Mouse (Mus musculus) neural tube, embryonic 15.5 days (tissue): ENCODE data around the gene Rcan2. TPM values are rescaled to one million over a fixed set of nuclear protein-coding genes. Genes with fewer than 3 reads are reported as not detected.

Source experiments
- ATAC-seq: fragments of 200-750 bp; cut with Nextera tagmentation; 2 replicates; pipeline ENCODE4 v1.8.0; 2017; ENCODE audit warnings: mild to moderate bottlenecking, moderate TSS enrichment, moderate library complexity; ENCODE audit not compliant: low FRiP score
- H3K27ac ChIP-seq: fragments of 300-500 bp; sonication (generic); replicated peaks from 2 replicates; pipeline ENCODE4 v1.5.1; 2015; ENCODE audit warnings: mild to moderate bottlenecking, inconsistent platforms
- H3K27me3 ChIP-seq: fragments of 300-500 bp; sonication (generic); replicated peaks from 2 replicates; pipeline ENCODE4 v1.6.1; 2015; ENCODE audit warnings: inconsistent platforms
- H3K36me3 ChIP-seq: fragments of 300-500 bp; sonication (generic); 2 replicates; pipeline ENCODE4 v1.6.1; 2015; ENCODE audit warnings: inconsistent platforms
- H3K4me1 ChIP-seq: fragments of 300-500 bp; sonication (generic); 2 replicates; pipeline ENCODE4 v1.6.1; 2015; ENCODE audit warnings: inconsistent platforms
- H3K4me2 ChIP-seq: fragments of 300-500 bp; sonication (generic); 2 replicates; pipeline ENCODE4 v1.6.1; 2015; ENCODE audit warnings: inconsistent platforms, mild to moderate bottlenecking, moderate library complexity
- H3K4me3 ChIP-seq: fragments of 300-500 bp; sonication (generic); replicated peaks from 2 replicates; pipeline ENCODE4 v1.5.1; 2015; ENCODE audit warnings: mild to moderate bottlenecking, inconsistent platforms
- H3K9ac ChIP-seq: fragments of 300-500 bp; sonication (generic); replicated peaks from 2 replicates; pipeline ENCODE4 v1.6.1; 2015; ENCODE audit warnings: mild to moderate bottlenecking, inconsistent platforms
- H3K9me3 ChIP-seq: fragments of 300-500 bp; sonication (generic); replicated peaks from 2 replicates; pipeline ENCODE4 v1.6.1; 2016; ENCODE audit warnings: inconsistent platforms
- WGBS: fragments of 180-500 bp; shearing (Covaris S2); methylation state at CpG from one replicate; pipeline ENCODE4 v1.1.7; 2015; ENCODE audit warnings: mixed read lengths; 5-methylcytosine and 5-hydroxymethylcytosine counted together
- polyA plus RNA-seq: library from polyadenylated mRNA; unstranded; fragments of >200 nt; fragmentation: Nextera tagmentation; extraction: Ambion mirVana; gene quantifications from 2 replicates; pipeline ENCODE4 v1.2.1, GENCODE M21; 2015

The Rcan2 gene
- polyA plus RNA-seq: 118 and 139 TPM in 2 replicates

DNA sequence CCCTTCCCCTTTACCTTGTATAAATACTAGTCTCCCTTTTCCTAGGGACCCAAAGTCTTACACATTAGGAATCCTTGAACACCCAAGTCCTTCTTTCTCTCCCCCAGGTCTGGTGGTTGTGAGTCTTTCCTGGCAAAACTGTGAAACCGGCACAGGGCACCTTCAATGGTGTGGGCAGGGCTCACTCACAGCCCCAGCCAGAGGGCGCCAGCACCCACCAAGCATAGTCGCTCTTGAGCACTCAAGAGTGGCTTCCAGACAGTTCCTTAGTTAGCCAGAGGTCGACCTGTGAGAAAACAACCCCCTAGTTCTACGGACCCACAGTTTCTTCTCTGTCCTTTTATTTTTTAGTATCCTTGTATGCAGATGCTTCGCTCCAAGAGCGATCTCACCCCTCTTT is at the start of gene Rcan2:
Gene Rcan2 (plus strand): TSS at position 275 of the 400 bp plus-strand sequence.
- Histone ChIP-seq H3K9ac (peak within 1 kb of the TSS; percentile 71), H3K4me1 (peaks cover 8% of the 10 kb centered on the region), H3K4me2 (peak within 1 kb of the TSS; percentile 90), H3K9me3 (no peaks in the 10 kb centered on the region), H3K27me3 (no peaks in the 10 kb centered on the region), H3K36me3 (no peaks in the 10 kb centered on the region), H3K4me3 (peak within 1 kb of the TSS; percentile 72), H3K27ac (peak within 1 kb of the TSS; percentile 62)
- ATAC-seq: peak; percentile 90
- 2% methylated on average over 7 of the region's 7 CpGs for WGBS

GRCm38 (mm10) chr17:43752811-43753210 is 48.3 kb upstream of the Rcan2 start:
- H3K9me3 ChIP-seq: no peaks in the 10 kb centered on the region
- WGBS: 50% methylated on average over 1 of the region's 1 CpGs
- no peaks in the 10 kb centered on the region for H3K27me3 ChIP-seq
- H3K4me3 ChIP-seq: no peak overlapping the region
- H3K4me1 ChIP-seq: no peaks in the 10 kb centered on the region
- H3K27ac ChIP-seq: no peak overlapping the region
- H3K9ac ChIP-seq: no peak overlapping the region
- no peaks in the 10 kb centered on the region for H3K36me3 ChIP-seq
- no peak overlapping the region for H3K4me2 ChIP-seq
- ATAC-seq: no peak

- WGBS: 79% methylated on average over 5 of the region's 5 CpGs
- no peak overlapping the region for H3K27ac ChIP-seq
- H3K9me3 ChIP-seq: no peaks in the 10 kb centered on the region
- H3K4me2 ChIP-seq: no peak overlapping the region
- H3K27me3 ChIP-seq: no peaks in the 10 kb centered on the region
- H3K4me1 ChIP-seq: no peaks in the 10 kb centered on the region
- no peaks in the 10 kb centered on the region for H3K36me3 ChIP-seq
- no peak overlapping the region for H3K9ac ChIP-seq
- no peak overlapping the region for H3K4me3 ChIP-seq
- no peak for ATAC-seq
These were observed 46.5 kb upstream of the Rcan2 start for GRCm38 (mm10) chr17:43754687-43755086.

- no peak overlapping the region for H3K9ac ChIP-seq
- no peak overlapping the region for H3K4me3 ChIP-seq
- no peaks in the 10 kb centered on the region for H3K9me3 ChIP-seq
- no peak overlapping the region for H3K27ac ChIP-seq
- no peak overlapping the region for H3K4me2 ChIP-seq
- WGBS: 62% methylated on average over 15 of the region's 15 CpGs
- H3K4me1 ChIP-seq: no peaks in the 10 kb centered on the region
- no peaks in the 10 kb centered on the region for H3K36me3 ChIP-seq
- ATAC-seq: no peak
- no peaks in the 10 kb centered on the region for H3K27me3 ChIP-seq
These were observed 42.4 kb upstream of the Rcan2 start for GRCm38 (mm10) chr17:43758607-43759259.

- no peaks in the 10 kb centered on the region for H3K9me3 ChIP-seq
- no peak overlapping the region for H3K9ac ChIP-seq
- no peak overlapping the region for H3K27ac ChIP-seq
- H3K36me3 ChIP-seq: no peaks in the 10 kb centered on the region
- 78% methylated on average over 4 of the region's 4 CpGs for WGBS
- no peak overlapping the region for H3K4me2 ChIP-seq
- ATAC-seq: no peak
- H3K27me3 ChIP-seq: no peaks in the 10 kb centered on the region
- H3K4me1 ChIP-seq: no peaks in the 10 kb centered on the region
- H3K4me3 ChIP-seq: no peak overlapping the region
These were observed 16.6 kb upstream of the Rcan2 start for GRCm38 (mm10) chr17:43784531-43784930.

DNA sequence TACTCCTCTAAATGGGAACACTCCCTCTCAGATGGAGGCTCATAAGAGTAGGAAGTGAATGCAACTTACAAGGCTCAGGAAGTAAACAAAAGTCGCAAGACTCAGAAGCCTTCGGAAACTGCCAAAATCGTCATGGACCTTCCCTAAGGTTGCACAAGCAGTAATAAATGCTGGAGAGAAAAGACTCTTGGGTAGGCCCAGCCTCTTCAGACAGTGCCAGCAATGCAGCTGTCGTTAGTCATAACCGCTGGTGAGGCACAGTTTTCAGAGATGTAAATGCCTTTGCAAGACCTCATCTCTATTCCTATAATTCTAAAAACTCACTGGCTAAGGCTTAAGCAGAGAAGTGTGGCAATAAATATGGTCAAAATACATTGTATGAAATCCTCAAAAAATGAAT is 12.9 kb upstream of the Rcan2 start:
- Histone ChIP-seq H3K27me3 (no peaks in the 10 kb centered on the region), H3K4me2 (no peak overlapping the region), H3K4me1 (no peaks in the 10 kb centered on the region), H3K9me3 (no peaks in the 10 kb centered on the region), H3K27ac (no peak overlapping the region), H3K9ac (no peak overlapping the region), H3K4me3 (no peak overlapping the region), H3K36me3 (no peaks in the 10 kb centered on the region)
- no peak for ATAC-seq
- 94% methylated on average over 5 of the region's 5 CpGs for WGBS

DNA sequence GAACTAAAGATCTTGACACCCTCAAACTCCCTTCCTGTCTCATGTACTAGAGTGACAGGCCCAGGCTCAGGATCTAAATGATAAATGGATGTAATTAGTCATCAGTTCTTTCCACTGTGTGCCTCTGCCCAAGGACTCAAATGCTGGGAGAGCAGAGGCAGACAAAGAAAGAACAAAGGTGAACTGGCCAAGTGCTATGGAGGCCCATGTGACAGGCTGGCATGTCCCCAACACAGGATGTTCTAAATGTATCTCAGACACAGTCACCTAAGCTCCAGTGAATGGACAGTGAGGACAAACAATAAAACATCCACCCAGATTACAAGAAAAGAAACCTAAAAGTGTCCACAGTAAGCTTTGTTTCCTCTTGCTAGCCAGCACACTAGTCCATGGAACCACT is 11.8 kb upstream of the Rcan2 start:
- Histone ChIP-seq H3K36me3 (no peaks in the 10 kb centered on the region), H3K27me3 (no peaks in the 10 kb centered on the region), H3K27ac (no peak overlapping the region), H3K4me3 (no peak overlapping the region), H3K9ac (no peak overlapping the region), H3K4me2 (no peak overlapping the region), H3K4me1 (no peaks in the 10 kb centered on the region), H3K9me3 (no peaks in the 10 kb centered on the region)
- no peak for ATAC-seq

GRCm38 (mm10) chr17:43791751-43792150 is 9.4 kb upstream of the Rcan2 start:
- H3K36me3 ChIP-seq: no peaks in the 10 kb centered on the region
- H3K4me3 ChIP-seq: no peak overlapping the region
- H3K4me1 ChIP-seq: no peaks in the 10 kb centered on the region
- H3K4me2 ChIP-seq: no peak overlapping the region
- H3K27ac ChIP-seq: no peak overlapping the region
- WGBS: 83% methylated on average over 3 of the region's 3 CpGs
- H3K9me3 ChIP-seq: no peaks in the 10 kb centered on the region
- H3K9ac ChIP-seq: no peak overlapping the region
- no peak for ATAC-seq
- no peaks in the 10 kb centered on the region for H3K27me3 ChIP-seq

DNA sequence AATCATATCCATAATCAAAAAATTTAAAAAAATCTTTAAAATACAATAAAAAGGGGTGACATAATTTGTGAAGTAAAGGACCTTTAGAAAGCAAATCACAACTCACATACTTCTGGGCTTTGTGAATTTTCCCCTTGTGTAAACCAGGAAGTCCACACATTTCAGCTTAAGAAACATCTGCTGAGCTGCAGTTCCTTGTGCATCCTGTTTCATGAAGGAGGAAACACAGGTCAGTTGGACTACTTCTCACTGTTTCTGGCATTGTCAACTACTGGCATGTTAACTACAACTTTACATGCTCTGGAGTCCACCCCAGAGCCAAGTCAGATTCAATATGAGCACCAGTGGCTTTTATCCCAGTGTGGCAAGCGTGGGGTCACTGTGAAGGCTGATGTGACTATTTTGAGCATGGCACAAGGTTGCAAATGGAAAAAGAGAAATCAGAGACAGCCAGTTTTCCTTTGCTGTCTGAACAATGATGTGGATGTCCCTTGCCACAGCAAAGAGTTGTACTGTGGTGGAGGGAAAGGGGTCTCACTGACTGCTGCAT is 6.3 kb upstream of the Rcan2 start:
- no peak for ATAC-seq
- 87% methylated on average over 1 of the region's 1 CpGs for WGBS
- Histone ChIP-seq H3K4me3 (no peak overlapping the region), H3K9ac (no peak overlapping the region), H3K4me1 (no peaks in the 10 kb centered on the region), H3K36me3 (no peaks in the 10 kb centered on the region), H3K4me2 (no peak overlapping the region), H3K27ac (no peak overlapping the region), H3K27me3 (no peaks in the 10 kb centered on the region), H3K9me3 (no peaks in the 10 kb centered on the region)

DNA sequence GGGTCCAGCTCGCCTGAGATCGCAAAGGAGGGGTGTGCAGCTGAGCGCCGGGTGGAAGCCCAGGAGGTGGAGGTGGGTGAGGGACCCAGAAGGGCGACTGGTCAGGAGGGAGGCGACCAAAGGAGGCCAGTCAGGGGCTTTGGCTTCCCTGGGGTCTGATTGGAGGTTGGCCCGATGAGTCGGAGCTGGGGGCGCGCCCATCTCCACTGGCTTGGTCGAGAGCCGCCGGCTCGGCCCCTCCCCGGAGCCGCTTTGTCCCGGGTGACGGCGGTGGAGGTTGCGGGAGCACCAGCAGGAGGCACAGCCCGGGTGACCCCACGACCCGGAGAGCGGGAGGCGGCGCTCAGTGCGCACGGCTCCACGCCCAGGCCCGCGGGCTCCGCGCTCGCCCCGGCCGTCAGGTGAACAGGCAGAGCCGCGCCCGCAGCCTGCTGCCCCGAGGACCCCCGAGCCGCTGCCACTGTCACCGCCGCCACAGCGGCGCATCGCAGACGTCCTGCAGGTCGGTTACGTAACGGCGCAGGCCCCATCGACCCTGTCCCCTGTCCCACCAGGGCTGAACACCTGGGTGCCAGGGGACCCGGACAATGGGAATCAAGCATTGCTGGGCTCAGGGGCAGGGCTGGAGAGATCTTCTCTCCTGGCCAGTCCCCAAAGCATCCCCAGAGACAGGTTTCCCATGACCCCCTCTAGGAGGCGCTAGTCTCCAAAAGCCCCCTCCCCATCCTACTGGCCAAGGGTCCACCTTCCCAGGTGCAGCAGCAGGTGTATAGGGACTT is 633 bp downstream of the Rcan2 start:
- Histone ChIP-seq H3K27me3 (no peaks in the 10 kb centered on the region), H3K4me1 (peaks cover 8% of the 10 kb centered on the region), H3K4me2 (peak overlapping the region; percentile 90), H3K36me3 (no peaks in the 10 kb centered on the region), H3K27ac (peak overlapping the region; percentile 62), H3K9me3 (no peaks in the 10 kb centered on the region), H3K4me3 (peak overlapping the region; percentile 72), H3K9ac (peak overlapping the region; percentile 71)
- under 1% methylated on average over 33 of the region's 55 CpGs for WGBS
- ATAC-seq: peak; percentile 89

- Histone ChIP-seq H3K9ac (peak overlapping the region; percentile 71), H3K4me3 (peak overlapping the region; percentile 72), H3K27ac (no peak overlapping the region; the same call in 1 of the 2 replicates), H3K4me1 (peaks cover 8% of the 10 kb centered on the region), H3K4me2 (peak overlapping the region; percentile 90), H3K27me3 (no peaks in the 10 kb centered on the region), H3K9me3 (no peaks in the 10 kb centered on the region), H3K36me3 (no peaks in the 10 kb centered on the region)
- ATAC-seq: no peak
- WGBS: 52% methylated on average over 11 of the region's 11 CpGs
These were observed 1.3 kb downstream of the Rcan2 start for GRCm38 (mm10) chr17:43802414-43802813.

- Histone ChIP-seq H3K4me3 (no peak overlapping the region), H3K27me3 (no peaks in the 10 kb centered on the region), H3K36me3 (no peaks in the 10 kb centered on the region), H3K9ac (no peak overlapping the region), H3K4me1 (peaks cover 8% of the 10 kb centered on the region), H3K27ac (no peak overlapping the region), H3K9me3 (no peaks in the 10 kb centered on the region), H3K4me2 (0 out of 2 replicates have a peak overlapping the region, but pooled peaks have one; percentile 90)
- 85% methylated on average over 2 of the region's 2 CpGs for WGBS
- no peak for ATAC-seq
These were observed 2.0 kb downstream of the Rcan2 start for GRCm38 (mm10) chr17:43803111-43803510.
